Mouse (Mus musculus) forebrain, postnatal 0 days (tissue): ENCODE data around the gene Kif21b. TPM values are rescaled to one million over a fixed set of nuclear protein-coding genes. Genes with fewer than 3 reads are reported as not detected.
A peak's percentile ranks its signal among the peaks of the same experiment; 100 is the strongest.

ENCODE experiments used
- ATAC-seq: fragments of 200-750 bp; cut with Nextera tagmentation; 2 replicates; pipeline ENCODE4 v1.8.0; 2017; ENCODE audit warnings: mild to moderate bottlenecking, moderate library complexity
- DNase-seq: peaks from one replicate; pipeline ENCODE4 v3.0.0-alpha.2; 2015
- H3K27ac ChIP-seq: fragments of 300-500 bp; sonication (generic); 2 replicates; pipeline ENCODE4 v1.5.1; 2014; ENCODE audit warnings: low read depth, mild to moderate bottlenecking, antibody characterized with exemption, low read length, moderate library complexity, mixed read lengths
- H3K27me3 ChIP-seq: fragments of 300-500 bp; sonication (generic); 2 replicates; pipeline ENCODE4 v1.6.1; 2014; ENCODE audit warnings: mild to moderate bottlenecking, low read length, mixed read lengths; ENCODE audit not compliant: insufficient read depth
- H3K36me3 ChIP-seq: fragments of 300-500 bp; sonication (generic); 2 replicates; pipeline ENCODE4 v1.6.1; 2014; ENCODE audit warnings: mild to moderate bottlenecking, moderate library complexity; ENCODE audit not compliant: insufficient read depth
- H3K4me1 ChIP-seq: fragments of 300-500 bp; sonication (generic); 2 replicates; pipeline ENCODE4 v1.6.1; 2014; ENCODE audit warnings: antibody characterized with exemption; ENCODE audit not compliant: insufficient read depth
- H3K4me2 ChIP-seq: fragments of 300-500 bp; sonication (generic); 2 replicates; pipeline ENCODE4 v1.6.1; 2014; ENCODE audit warnings: low read depth, mild to moderate bottlenecking, moderate library complexity
- H3K4me3 ChIP-seq: fragments of 300-500 bp; sonication (generic); 2 replicates; pipeline ENCODE4 v1.5.1; 2014; ENCODE audit warnings: low read depth, low read length, mixed read lengths
- H3K9ac ChIP-seq: fragments of 300-500 bp; sonication (generic); 2 replicates; pipeline ENCODE4 v1.6.1; 2014; ENCODE audit warnings: mild to moderate bottlenecking
- H3K9me3 ChIP-seq: fragments of 300-500 bp; sonication (generic); 2 replicates; pipeline ENCODE4 v1.6.1; 2016; ENCODE audit warnings: low read length
- CTCF ChIP-seq: sonication (generic); IDR thresholded peaks from 2 replicates; pipeline ENCODE4 v1.5.1; 2016; ENCODE audit warnings: antibody characterized with exemption, control low read depth, low read depth
- whole genome bisulfite sequencing: fragments of 180-500 bp; shearing (Covaris S2); extraction: QIAGEN DNeasy Blood & Tissue Kit; methylation state at CpG from one replicate; pipeline ENCODE4 v1.1.7; 2014; 5-methylcytosine and 5-hydroxymethylcytosine counted together
- polyA plus RNA-seq: library from polyadenylated mRNA; unstranded; fragments of >200 nt; fragmentation: Nextera tagmentation; extraction: Ambion mirVana; gene quantifications from 2 replicates; pipeline ENCODE4 v1.2.1, GENCODE M21; 2015
- total RNA-seq: library from RNA; depleted of rRNA; stranded (reverse); fragments of >200 nt; gene quantifications from 2 replicates; pipeline ENCODE4 v1.2.3, GENCODE M21; 2014

Gene Kif21b
- total and polyA plus RNA-seq, 2 experiments from 2014 or later = 29.2 to 135 TPM

- no peaks in the 10 kb centered on the region for H3K9me3 ChIP-seq
- H3K4me3 ChIP-seq = no peak overlapping the region
- WGBS = 61% methylated on average over 7 of the region's 7 CpGs
- H3K27ac ChIP-seq = no peak overlapping the region
- DNase-seq (no peak), ATAC-seq (0 out of 2 replicates have a peak, but pooled peaks have one; percentile 19)
- H3K27me3 ChIP-seq = no peaks in the 10 kb centered on the region
- H3K4me2 ChIP-seq = no peak overlapping the region
- H3K36me3 ChIP-seq = no peaks in the 10 kb centered on the region
- H3K4me1 ChIP-seq = 0 out of 2 replicates have a peak, but pooled peaks cover 8% of the 10 kb centered on the region
- H3K9ac ChIP-seq = no peak overlapping the region
- TF ChIP-seq CTCF = no peak
These were observed 11.5 kb upstream of the Kif21b start for GRCm38 (mm10) chr1:136119571-136120262.

GRCm38 (mm10) chr1:136120263-136120603, 11.0 kb upstream of the Kif21b start:
- Histone ChIP-seq H3K27ac (no peak overlapping the region), H3K9me3 (no peaks in the 10 kb centered on the region), H3K9ac (no peak overlapping the region), H3K36me3 (no peaks in the 10 kb centered on the region), H3K4me2 (no peak overlapping the region), H3K27me3 (no peaks in the 10 kb centered on the region), H3K4me3 (no peak overlapping the region), H3K4me1 (0 out of 2 replicates have a peak, but pooled peaks cover 8% of the 10 kb centered on the region)
- TF ChIP-seq CTCF = no peak
- DNase-seq (no peak), ATAC-seq (no peak)
- 78% methylated on average over 1 of the region's 1 CpGs for WGBS

DNA sequence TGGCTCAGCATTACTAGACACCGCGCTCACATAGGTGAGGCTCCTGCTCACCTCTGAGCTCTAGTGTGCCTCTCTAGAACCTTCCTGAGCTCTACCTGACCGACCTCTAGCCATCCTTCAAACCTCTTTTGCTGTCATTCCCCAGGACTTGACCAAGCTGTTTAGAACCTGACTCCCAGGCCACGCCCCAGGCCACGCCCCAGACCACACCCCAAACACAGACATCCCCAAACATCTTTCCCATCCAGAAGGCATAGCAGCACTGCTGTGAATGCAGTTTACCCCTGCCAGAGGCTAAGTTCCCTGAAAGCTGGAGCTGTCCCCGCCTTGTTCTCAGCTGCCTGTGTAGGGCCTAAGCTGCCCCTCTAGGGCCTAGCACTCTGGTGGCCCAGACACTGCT, 10.4 kb upstream of the Kif21b start:
- no peak for TF ChIP-seq CTCF
- Histone ChIP-seq H3K9me3 (no peaks in the 10 kb centered on the region), H3K4me1 (0 out of 2 replicates have a peak, but pooled peaks cover 8% of the 10 kb centered on the region), H3K36me3 (no peaks in the 10 kb centered on the region), H3K27me3 (no peaks in the 10 kb centered on the region), H3K27ac (no peak overlapping the region), H3K9ac (no peak overlapping the region), H3K4me2 (no peak overlapping the region), H3K4me3 (no peak overlapping the region)
- ATAC-seq = no peak
- no peak for DNase-seq
- 54% methylated on average over 6 of the region's 6 CpGs for WGBS

- H3K4me1 ChIP-seq = 0 out of 2 replicates have a peak, but pooled peaks cover 8% of the 10 kb centered on the region
- TF ChIP-seq CTCF = no peak
- H3K27me3 ChIP-seq = no peaks in the 10 kb centered on the region
- H3K36me3 ChIP-seq = no peaks in the 10 kb centered on the region
- H3K9ac ChIP-seq = no peak overlapping the region
- H3K4me3 ChIP-seq = no peak overlapping the region
- no peaks in the 10 kb centered on the region for H3K9me3 ChIP-seq
- no peak overlapping the region for H3K27ac ChIP-seq
- 71% methylated on average over 8 of the region's 8 CpGs for WGBS
- ATAC-seq = no peak
- DNase-seq = no peak
- no peak overlapping the region for H3K4me2 ChIP-seq
These were observed 9.2 kb upstream of the Kif21b start for GRCm38 (mm10) chr1:136122030-136122429.

DNA sequence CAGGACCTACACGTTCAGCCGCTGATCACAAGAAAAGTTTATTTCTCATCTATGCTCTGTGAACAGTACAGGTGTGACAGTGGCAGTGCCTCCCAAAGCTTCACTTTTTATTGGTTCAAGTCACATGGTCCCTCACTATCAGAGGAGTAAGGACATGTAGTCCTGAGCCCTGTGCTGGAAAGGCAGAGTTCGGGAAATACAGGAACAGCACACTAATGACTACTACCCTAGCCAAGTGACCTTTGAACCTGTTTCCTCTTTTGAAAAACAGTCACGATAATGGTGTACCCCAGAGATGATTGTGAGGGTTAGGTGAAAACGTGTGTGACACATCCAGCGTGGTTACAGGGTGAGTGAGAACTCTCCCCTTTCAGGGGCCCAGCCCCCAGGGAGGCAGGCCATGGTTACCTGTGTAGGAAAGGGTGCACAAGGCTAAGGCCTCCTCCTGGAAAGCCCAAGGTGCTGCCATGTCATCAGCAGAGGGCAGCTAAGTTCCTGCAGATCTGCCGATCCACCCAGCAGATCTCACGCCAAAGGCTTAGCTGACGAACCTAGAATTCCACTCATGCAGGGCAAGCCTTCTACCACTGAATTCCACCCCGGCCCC, 4.9 kb upstream of the Kif21b start:
- no peaks in the 10 kb centered on the region for H3K36me3 ChIP-seq
- TF ChIP-seq CTCF = no peak
- ATAC-seq (no peak), DNase-seq (no peak)
- H3K9me3 ChIP-seq = no peaks in the 10 kb centered on the region
- no peak overlapping the region for H3K4me2 ChIP-seq
- 87% methylated on average over 10 of the region's 10 CpGs for WGBS
- no peak overlapping the region for H3K4me3 ChIP-seq
- H3K27ac ChIP-seq = no peak overlapping the region
- H3K27me3 ChIP-seq = no peaks in the 10 kb centered on the region
- H3K4me1 ChIP-seq = peaks cover 6% of the 10 kb centered on the region; the same call in 1 of the 2 replicates
- no peak overlapping the region for H3K9ac ChIP-seq

GRCm38 (mm10) chr1:136126895-136127294, 4.3 kb upstream of the Kif21b start:
- Histone ChIP-seq H3K27ac (no peak overlapping the region), H3K9ac (no peak overlapping the region), H3K9me3 (no peaks in the 10 kb centered on the region), H3K4me1 (peaks cover 6% of the 10 kb centered on the region; the same call in 1 of the 2 replicates), H3K4me3 (no peak overlapping the region), H3K4me2 (no peak overlapping the region), H3K27me3 (no peaks in the 10 kb centered on the region), H3K36me3 (no peaks in the 10 kb centered on the region)
- no peak for TF ChIP-seq CTCF
- WGBS = 70% methylated on average over 10 of the region's 10 CpGs
- no peak for DNase-seq
- no peak for ATAC-seq

DNA sequence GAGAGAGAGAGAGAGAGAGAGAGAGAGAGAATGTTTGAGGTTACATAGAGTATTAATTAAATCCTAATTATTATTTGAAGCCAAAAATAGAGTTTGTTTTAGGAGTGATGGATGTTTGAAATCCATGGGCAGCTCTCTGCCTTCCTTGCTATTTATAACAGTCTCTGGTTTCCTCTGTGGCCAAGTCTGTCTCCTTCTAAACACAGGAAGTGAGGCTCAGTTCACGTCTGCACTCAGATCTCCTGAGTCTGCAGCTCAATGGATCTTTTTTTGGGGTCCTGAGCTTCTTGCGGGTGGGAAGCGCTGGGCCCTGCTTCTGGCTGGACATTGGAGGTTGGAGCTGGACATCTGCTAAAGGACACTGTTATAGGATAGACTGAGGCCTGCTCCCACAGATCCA, 3.3 kb upstream of the Kif21b start:
- Histone ChIP-seq H3K27ac (no peak overlapping the region; the same call in 1 of the 2 replicates), H3K27me3 (no peaks in the 10 kb centered on the region), H3K4me3 (no peak overlapping the region), H3K4me2 (no peak overlapping the region), H3K4me1 (peaks cover 6% of the 10 kb centered on the region; the same call in 1 of the 2 replicates), H3K9me3 (no peaks in the 10 kb centered on the region), H3K36me3 (no peaks in the 10 kb centered on the region), H3K9ac (no peak overlapping the region)
- no peak for ATAC-seq
- no peak for TF ChIP-seq CTCF
- 79% methylated on average over 3 of the region's 3 CpGs for WGBS
- no peak for DNase-seq
